In the genomic region with DNA sequence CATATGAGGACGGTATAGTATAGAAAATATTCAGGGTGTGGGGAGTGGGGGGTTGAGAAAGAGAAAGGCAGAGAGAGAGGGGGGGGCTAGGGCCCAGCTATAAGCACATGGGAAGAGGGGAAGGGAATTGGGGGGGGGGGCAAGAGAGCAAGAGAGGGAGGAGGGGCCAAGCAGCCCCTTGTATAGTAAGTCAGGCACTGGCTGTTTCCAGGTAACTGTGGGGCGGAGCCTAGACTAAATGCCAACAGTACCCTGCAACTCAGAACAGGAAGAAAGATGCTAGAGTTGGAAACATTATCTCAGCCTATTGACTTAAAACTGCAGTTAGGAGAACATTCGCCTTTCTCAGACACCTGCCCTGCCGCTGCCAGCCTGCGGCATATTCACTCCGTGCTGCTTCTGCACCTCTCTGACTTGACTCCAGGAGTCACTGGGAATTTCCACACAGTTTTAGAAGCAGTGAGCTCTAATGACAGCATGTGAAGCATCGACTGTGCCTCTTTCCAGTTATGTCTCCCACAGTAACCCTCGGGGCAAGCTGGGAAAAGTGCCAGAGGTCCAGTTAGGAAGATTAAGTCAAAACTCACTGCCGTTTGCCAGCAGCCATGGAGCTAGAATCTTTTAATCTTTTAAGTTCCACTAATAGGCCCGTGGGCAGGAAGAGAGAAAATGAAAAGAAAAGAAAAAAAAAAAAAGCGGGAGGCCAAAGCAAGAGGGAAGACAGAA, we compare ENCODE assay signal across 9 mouse cellular contexts. TPM values are rescaled to one million over a fixed set of nuclear protein-coding genes. Genes with fewer than 3 reads are reported as not detected.
DNase-seq lines count a peak whose midpoint lies in the region; ATAC-seq lines count a peak whose summit lies in the region.
"Had no signal": no experiment of that assay in that cellular context is flagged by ENCODE, and none has a peak within 500 bp of the region (broad histone marks: within the 10 kb centered on the region; RNA-seq: fewer than 3 reads in every experiment).

No protein-coding gene starts in this region.

- peak; percentile 83 for DNase-seq in retina, postnatal 1 day
- DNase-seq in retina, embryonic 14.5 days (ENCODE audit: low spot score), result no peak
- peak; percentile 43 to 57 for DNase-seq in cerebellum, postnatal 25 days
- DNase-seq in midbrain, embryonic 10.5 days (ENCODE audit: low spot score), result no peak
- DNase-seq in spleen, postnatal 4 days (ENCODE audit: low spot score in 2 of 2), result no peak

- no peak overlapping the region for H3K27ac ChIP-seq in heart, embryonic 12.5 days (ENCODE audit: poor library complexity, severe bottlenecking)
- peak overlapping the region; percentile 83 for H3K27ac ChIP-seq in midbrain, embryonic 10.5 days (replicated peaks)

- 53% methylated on average over 11 of the region's 11 CpGs for WGBS in heart, embryonic 12.5 days
- WGBS in midbrain, embryonic 10.5 days, result 64% methylated on average over 11 of the region's 11 CpGs

- H3K9ac ChIP-seq in heart, embryonic 12.5 days, result no peak overlapping the region

- ATAC-seq in heart, embryonic 12.5 days (ENCODE audit: insufficient number of reproducible peaks, low FRiP score), result no peak
- no peak for ATAC-seq in megakaryocyte-erythroid progenitor cell, adult 5-6 weeks (replicated peaks; ENCODE audit: low FRiP score, low TSS enrichment, poor library complexity, severe bottlenecking)
- ATAC-seq in granulocyte monocyte progenitor cell, adult 5-6 weeks (replicated peaks; ENCODE audit: poor library complexity, severe bottlenecking), result no peak

- no peak overlapping the region for H3K4me3 ChIP-seq in heart, embryonic 12.5 days
- no peak overlapping the region for H3K4me3 ChIP-seq in midbrain, embryonic 10.5 days
- H3K4me3 ChIP-seq: megakaryocyte, embryonic 14.5 days had no signal

- no peaks in the 10 kb centered on the region for H3K9me3 ChIP-seq in heart, embryonic 12.5 days (replicated peaks)
- no peaks in the 10 kb centered on the region for H3K9me3 ChIP-seq in midbrain, embryonic 10.5 days (replicated peaks)

- no peaks in the 10 kb centered on the region for H3K36me3 ChIP-seq in heart, embryonic 12.5 days
- no peaks in the 10 kb centered on the region for H3K36me3 ChIP-seq in midbrain, embryonic 10.5 days

- peak overlapping the region; percentile 17; the same call in 1 of the 2 replicates for H3K4me2 ChIP-seq in heart, embryonic 12.5 days

- peaks cover 7% of the 10 kb centered on the region for H3K4me1 ChIP-seq in heart, embryonic 12.5 days (replicated peaks)
- H3K4me1 ChIP-seq in midbrain, embryonic 10.5 days, result peaks cover 50% of the 10 kb centered on the region
- H3K4me1 ChIP-seq: megakaryocyte, embryonic 14.5 days had no signal

- H3K27me3 ChIP-seq in heart, embryonic 12.5 days (replicated peaks), result no peaks in the 10 kb centered on the region
- H3K27me3 ChIP-seq in midbrain, embryonic 10.5 days (ENCODE audit: low read depth, poor library complexity, severe bottlenecking), result no peaks in the 10 kb centered on the region

RNA-seq across cellular contexts. Expression of gene Gtf2f2, which starts 20.6 kb away (rescaled TPM):
- polyA plus RNA-seq in heart, embryonic 12.5 days (2016; fragmentation: Nextera tagmentation; extraction: Ambion mirVana), result 31.3 and 31.5 TPM in 2 replicates
- 55.5 and 58.9 TPM in 2 replicates for polyA plus RNA-seq in midbrain, embryonic 10.5 days (2016; fragmentation: Nextera tagmentation; extraction: Ambion mirVana)
- total RNA-seq in megakaryocyte-erythroid progenitor cell, adult 5-6 weeks (2014; fragmentation: Nextera tagmentation), result 42.7 and 55.2 TPM in 2 replicates
- 80.5 and 97.1 TPM in 2 replicates for total RNA-seq in megakaryocyte-erythroid progenitor cell, adult 5-6 weeks (2017)
- 55.9 and 63.7 TPM in 2 replicates for total RNA-seq in granulocyte monocyte progenitor cell, adult 5-6 weeks (2014; fragmentation: Nextera tagmentation)
- 96.4 and 98.2 TPM in 2 replicates for total RNA-seq in granulocyte monocyte progenitor cell, adult 5-6 weeks (2017)

Comparison
In these comparisons a context has a peak if more than half of its experiments do, and no peak if none do; other contexts are left out.
1. DNase-seq: peak in retina, postnatal 1 day (single experiment) and cerebellum, postnatal 25 days (2 of 2); none in retina, embryonic 14.5 days (single experiment), midbrain, embryonic 10.5 days (single experiment) and spleen, postnatal 4 days (0 of 2).